8 mouse cellular contexts compared by ENCODE assay signal in genomic region chr10:77031768-77032375, GRCm38 (mm10). TPM values are rescaled to one million over a fixed set of nuclear protein-coding genes. Genes with fewer than 3 reads are reported as not detected.
DNase-seq lines count a peak whose midpoint lies in the region; ATAC-seq and TF ChIP-seq lines count a peak whose summit lies in the region.

Slc19a1 (plus strand) TSS chr10:77032241.

- no peak for DNase-seq in left cerebral cortex, adult 2 months (ENCODE audit: extremely low spot score in 1 of 2, low spot score in 2 of 2)
- no peak for DNase-seq in left cerebral cortex, adult 9 months (ENCODE audit: low spot score in 2 of 2)
- DNase-seq in adrenal gland, postnatal 10 days: no peak
- no peak for DNase-seq in forebrain, embryonic 14.5 days (ENCODE audit: low spot score)
- DNase-seq in kidney, postnatal 14 days: peak; percentile 71
- no peak for DNase-seq in right cerebral cortex, postnatal 4 days
- DNase-seq in spleen, adult 12 weeks (ENCODE audit: low spot score): no peak

- no peaks in the 10 kb centered on the region for H3K27me3 ChIP-seq in forebrain, embryonic 14.5 days (replicated peaks; ENCODE audit: control insufficient read depth, insufficient read depth, low read length)

- no peaks in the 10 kb centered on the region for H3K36me3 ChIP-seq in forebrain, embryonic 14.5 days (ENCODE audit: control insufficient read depth, insufficient read depth, low read length)

- TF ChIP-seq CTCF in left cerebral cortex, adult 2 months (IDR thresholded peaks at IDR 0.05): no peak

- intact Hi-C loops in left cerebral cortex, adult 2 months (cut with DNase I): no loop called here

- WGBS in forebrain, embryonic 14.5 days: 38% methylated on average over 13 of the region's 13 CpGs

- peak within 1 kb of the TSS; percentile 77 for H3K4me3 ChIP-seq in left cerebral cortex, adult 2 months
- peak within 1 kb of the TSS; percentile 56 for H3K4me3 ChIP-seq in forebrain, embryonic 14.5 days (ENCODE audit: low read depth, low read length)

- peaks cover 8% of the 10 kb centered on the region for H3K4me1 ChIP-seq in forebrain, embryonic 14.5 days (ENCODE audit: control insufficient read depth, insufficient read depth, low read length)

- no peaks in the 10 kb centered on the region for H3K9me3 ChIP-seq in forebrain, embryonic 14.5 days (replicated peaks; ENCODE audit: control insufficient read depth, low read length)

- no peak for ATAC-seq in forebrain, embryonic 14.5 days
- no peak for ATAC-seq in megakaryocyte progenitor cell, adult 5-6 weeks (replicated peaks; ENCODE audit: poor library complexity)

- peak within 1 kb of the TSS; percentile 77 for H3K9ac ChIP-seq in forebrain, embryonic 14.5 days (ENCODE audit: low read length)

- peak within 1 kb of the TSS; percentile 85 for H3K4me2 ChIP-seq in forebrain, embryonic 14.5 days (ENCODE audit: low read length)

- H3K27ac ChIP-seq in left cerebral cortex, adult 2 months: peak within 1 kb of the TSS; percentile 91; the same call in 1 of the 2 replicates
- no peak within 1 kb of the TSS for H3K27ac ChIP-seq in forebrain, embryonic 14.5 days (ENCODE audit: low read depth, low read length)

RNA-seq across cellular contexts. Expression of gene Slc19a1, which starts in this region (rescaled TPM):
- total RNA-seq in left cerebral cortex, adult 2 months (2021): 10 to 100 TPM; 23.9 to 27.0 TPM
- 10 to 100 TPM; 25.7 TPM for total RNA-seq in adrenal gland, postnatal 10 days (2021)
- polyA plus RNA-seq in forebrain, embryonic 14.5 days (2014; fragmentation: Nextera tagmentation; extraction: Ambion mirVana): 33.1 and 38.0 TPM in 2 replicates
- total RNA-seq in megakaryocyte progenitor cell, adult 5-6 weeks (2015): 23.8 and 25.6 TPM in 2 replicates
- 22.0 and 26.9 TPM in 2 replicates for total RNA-seq in megakaryocyte progenitor cell, adult 5-6 weeks (2017)
